In the genomic region with DNA sequence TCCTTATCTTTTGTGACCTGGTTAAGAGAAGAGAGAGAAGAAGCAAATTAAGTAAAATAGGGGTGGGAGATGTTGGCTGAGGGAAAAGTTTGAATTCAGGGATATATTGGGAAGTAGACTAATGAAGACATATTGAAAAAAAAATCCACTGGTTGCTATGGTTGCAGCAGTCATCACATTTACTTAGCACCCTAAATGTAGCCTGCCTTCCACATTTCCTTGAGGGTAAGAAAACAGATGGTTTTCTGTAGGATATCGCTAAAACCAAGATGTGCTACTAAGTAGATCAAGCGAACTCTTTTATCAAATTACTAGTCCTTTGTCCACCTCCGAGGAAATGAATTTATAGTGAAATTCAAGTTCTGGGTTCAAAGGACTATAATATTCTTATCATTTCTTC, we compare ENCODE assay signal across 33 mouse cellular contexts. TPM values are rescaled to one million over a fixed set of nuclear protein-coding genes. Genes with fewer than 3 reads are reported as not detected.
"Had no signal": no experiment of that assay in that cellular context is flagged by ENCODE, and none has a peak within 500 bp of the region (broad histone marks: within the 10 kb centered on the region; RNA-seq: fewer than 3 reads in every experiment).

No protein-coding gene starts in this region.

- ATAC-seq: hindbrain, embryonic 16.5 days; hindbrain, postnatal 0 days; inflammation-experienced regulatory T-cells, adult 6 months; intestine, embryonic 15.5 days; intestine, embryonic 16.5 days; intestine, postnatal 0 days had no signal

- DNase-seq: heart, postnatal 10 days; heart, postnatal 14 days; heart, postnatal 36 days; heart, postnatal 4 days; kidney, adult 11 months; kidney, adult 18-20 months; kidney, adult 2 months; kidney, adult 8-10 months; kidney, adult 9 months; kidney, postnatal 10 days; kidney, postnatal 14 days; kidney, postnatal 25 days; kidney, postnatal 36 days; kidney, postnatal 4 days; layer of hippocampus, adult 9-11 months; layer of hippocampus, postnatal 36 days had no signal

RNA-seq across cellular contexts. Expression of a gene that starts 37.2 kb away (rescaled TPM):
- total RNA-seq: heart, postnatal 10 days; heart, postnatal 14 days; heart, postnatal 25 days; heart, postnatal 36 days; heart, postnatal 4 days; hematopoietic stem cell, adult 5-6 weeks had no signal
- polyA plus RNA-seq: heart, embryonic 10.5 days; heart, embryonic 11.5 days; heart, embryonic 12.5 days; heart, embryonic 13.5 days; heart, embryonic 16.5 days; inflammation-experienced regulatory T-cells, adult 6 months; kidney, adult 2 months; kidney, embryonic 14.5 days; kidney, embryonic 15.5 days; kidney, embryonic 16.5 days; large intestine, adult 2 months had no signal
